Mouse (Mus musculus) limb, embryonic 10.5 days (tissue): ENCODE results near the gene Blm. TPM values are rescaled to one million over a fixed set of nuclear protein-coding genes. Genes with fewer than 3 reads are reported as not detected.
A peak's percentile ranks its signal among the peaks of the same experiment; 100 is the strongest.

Experiments used
- DNase-seq: peaks from one replicate; pipeline ENCODE4 v3.0.0-alpha.2; 2017; ENCODE audit warnings: low spot score
- H3K27ac ChIP-seq: fragments of 300-500 bp; sonication (generic); 2 replicates; pipeline ENCODE4 v1.5.1; 2016; ENCODE audit warnings: mild to moderate bottlenecking
- H3K27me3 ChIP-seq: fragments of 300-500 bp; sonication (generic); 2 replicates; pipeline ENCODE4 v1.6.1; 2016; ENCODE audit warnings: low read depth, mild to moderate bottlenecking; ENCODE audit not compliant: poor library complexity, severe bottlenecking
- H3K36me3 ChIP-seq: fragments of 300-500 bp; sonication (generic); 2 replicates; pipeline ENCODE4 v1.6.1; 2016; ENCODE audit warnings: mild to moderate bottlenecking, moderate library complexity
- H3K4me1 ChIP-seq: fragments of 300-500 bp; sonication (generic); 2 replicates; pipeline ENCODE4 v1.6.1; 2016
- H3K4me3 ChIP-seq: fragments of 300-500 bp; sonication (generic); 2 replicates; pipeline ENCODE4 v1.5.1; 2016; ENCODE audit warnings: mild to moderate bottlenecking, moderate library complexity
- H3K9me3 ChIP-seq: fragments of 300-500 bp; sonication (generic); replicated peaks from 2 replicates; pipeline ENCODE4 v1.6.1; 2016; ENCODE audit warnings: mild to moderate bottlenecking
- WGBS: fragments of 180-500 bp; shearing (Covaris S2); methylation state at CpG from one replicate; pipeline ENCODE4 v1.1.7; 2016; 5-methylcytosine and 5-hydroxymethylcytosine counted together
- polyA plus RNA-seq: library from polyadenylated mRNA; unstranded; fragments of >200 nt; fragmentation: Nextera tagmentation; extraction: Ambion mirVana; gene quantifications from 2 replicates; pipeline ENCODE4 v1.2.1, GENCODE M21; 2016

Gene Blm
- polyA plus RNA-seq, 1 experiment from 2014 or later: 58.2 TPM

GRCm38 (mm10) chr7:80439789-80440488, 95.0 kb downstream of the Blm start:
- peaks cover 64% of the 10 kb centered on the region for H3K4me1 ChIP-seq
- WGBS: 83% methylated on average over 10 of the region's 10 CpGs
- no peak overlapping the region for H3K4me3 ChIP-seq

DNA sequence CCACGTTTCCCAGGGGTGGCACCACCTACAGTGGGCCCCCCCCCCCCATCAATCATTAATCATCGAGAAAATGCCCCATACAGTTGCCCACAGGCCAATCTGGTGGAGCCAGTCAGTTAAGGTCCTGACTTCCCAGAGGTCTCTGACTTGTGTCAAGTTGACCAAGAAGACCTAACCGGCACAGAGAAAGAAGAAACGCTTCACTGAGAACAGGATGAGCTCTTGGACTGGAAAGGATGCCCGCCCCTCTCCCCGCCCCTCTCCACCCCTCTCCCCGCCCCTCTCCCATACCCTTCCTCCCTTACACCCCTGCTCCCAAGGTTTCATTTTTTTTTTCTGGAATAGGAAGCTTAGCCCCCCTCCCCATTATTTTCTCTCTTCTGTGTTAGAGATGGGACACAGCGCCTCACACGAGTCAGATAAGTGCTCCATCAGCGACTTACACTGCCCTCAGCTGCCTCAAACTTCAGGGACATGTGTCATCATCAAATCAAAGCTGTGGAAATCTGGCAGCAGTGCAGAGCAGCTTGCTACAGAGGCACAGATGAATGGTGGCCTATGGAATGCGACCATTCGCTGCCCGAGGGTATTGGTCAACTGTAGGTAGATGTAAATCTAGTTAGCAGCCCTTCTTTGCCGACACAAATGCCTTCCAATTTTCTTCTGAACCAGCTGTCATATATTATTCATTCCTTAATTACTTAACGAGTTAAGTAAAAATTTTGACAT, 95.7 kb downstream of the Blm start:
- Histone ChIP-seq H3K27ac (peak overlapping the region; percentile 54; the same call in 1 of the 2 replicates), H3K4me3 (no peak overlapping the region), H3K9me3 (no peaks in the 10 kb centered on the region), H3K4me1 (peaks cover 57% of the 10 kb centered on the region), H3K36me3 (no peaks in the 10 kb centered on the region), H3K27me3 (no peaks in the 10 kb centered on the region)
- 34% methylated on average over 14 of the region's 15 CpGs for WGBS
- peak; percentile 48 for DNase-seq

More at GRCm38 (mm10) chr7:80439789-80440488, 95.0 kb downstream of the Blm start:
- DNase-seq: no peak
- H3K27me3 ChIP-seq: no peaks in the 10 kb centered on the region
- H3K27ac ChIP-seq: peak overlapping the region; percentile 59
- no peaks in the 10 kb centered on the region for H3K36me3 ChIP-seq
- no peaks in the 10 kb centered on the region for H3K9me3 ChIP-seq

- H3K27ac ChIP-seq: no peak overlapping the region
- no peaks in the 10 kb centered on the region for H3K36me3 ChIP-seq
- H3K4me1 ChIP-seq: peaks cover 35% of the 10 kb centered on the region
- no peaks in the 10 kb centered on the region for H3K9me3 ChIP-seq
- WGBS: 90% methylated on average over 7 of the region's 7 CpGs
- no peak for DNase-seq
- no peaks in the 10 kb centered on the region for H3K27me3 ChIP-seq
- H3K4me3 ChIP-seq: no peak overlapping the region
Observed at GRCm38 (mm10) chr7:80436571-80436970, 98.3 kb downstream of the Blm start.

GRCm38 (mm10) chr7:80435594-80435993, 99.3 kb downstream of the Blm start:
- Histone ChIP-seq H3K27ac (no peak overlapping the region), H3K4me1 (peaks cover 26% of the 10 kb centered on the region), H3K36me3 (no peaks in the 10 kb centered on the region), H3K4me3 (no peak overlapping the region), H3K9me3 (no peaks in the 10 kb centered on the region), H3K27me3 (no peaks in the 10 kb centered on the region)
- WGBS: 84% methylated on average over 3 of the region's 3 CpGs
- DNase-seq: no peak

DNA sequence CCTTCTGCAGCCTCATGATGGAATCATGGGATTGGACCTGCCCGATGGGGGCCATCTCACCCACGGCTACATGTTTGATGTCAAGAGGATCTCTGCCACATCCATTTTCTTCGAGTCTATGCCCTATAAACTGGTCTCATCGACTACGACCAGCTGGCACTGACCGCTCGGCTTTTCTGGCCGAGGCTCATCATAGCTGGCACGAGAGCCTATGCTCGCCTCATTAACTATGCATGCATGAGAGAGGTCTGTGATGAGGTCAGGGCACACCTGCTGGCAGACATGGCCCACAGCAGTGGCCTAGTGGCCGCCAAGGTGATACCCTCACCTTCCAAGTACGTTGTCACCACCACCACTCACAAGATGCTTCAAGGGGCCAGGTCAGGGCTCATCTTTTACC, 105.3 kb downstream of the Blm start:
- no peak for DNase-seq
- WGBS: 94% methylated on average over 12 of the region's 12 CpGs
- H3K4me3 ChIP-seq: no peak overlapping the region

DNA sequence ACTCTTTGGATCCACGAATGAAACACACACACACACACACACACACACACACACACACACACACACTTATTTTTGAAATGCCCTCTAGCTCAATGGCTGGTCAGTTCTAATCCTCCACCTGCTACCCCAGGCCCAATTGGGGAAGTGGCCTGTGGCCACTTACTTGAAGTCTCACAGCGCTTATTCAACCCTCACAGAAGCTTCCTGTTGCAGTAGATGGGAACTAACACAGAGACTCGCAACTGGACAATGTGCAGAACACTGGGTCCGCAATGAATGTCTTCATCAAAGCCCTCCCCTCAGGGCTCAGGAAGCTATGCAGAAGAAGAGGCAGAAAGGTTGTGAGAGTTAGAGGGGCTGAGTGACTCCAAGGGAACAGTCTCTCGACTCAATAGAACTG, 107.2 kb downstream of the Blm start:
- Histone ChIP-seq H3K27me3 (no peaks in the 10 kb centered on the region), H3K4me3 (no peak overlapping the region), H3K36me3 (no peaks in the 10 kb centered on the region), H3K9me3 (no peaks in the 10 kb centered on the region), H3K27ac (no peak overlapping the region), H3K4me1 (peaks cover 6% of the 10 kb centered on the region)
- 85% methylated on average over 5 of the region's 5 CpGs for WGBS
- no peak for DNase-seq

More for the DNA sequence above, 105.3 kb downstream of the Blm start:
- H3K27me3 ChIP-seq: no peaks in the 10 kb centered on the region
- no peaks in the 10 kb centered on the region for H3K36me3 ChIP-seq
- H3K4me1 ChIP-seq: 0 out of 2 replicates have a peak, but pooled peaks cover 5% of the 10 kb centered on the region
- no peak overlapping the region for H3K27ac ChIP-seq
- no peaks in the 10 kb centered on the region for H3K9me3 ChIP-seq

DNA sequence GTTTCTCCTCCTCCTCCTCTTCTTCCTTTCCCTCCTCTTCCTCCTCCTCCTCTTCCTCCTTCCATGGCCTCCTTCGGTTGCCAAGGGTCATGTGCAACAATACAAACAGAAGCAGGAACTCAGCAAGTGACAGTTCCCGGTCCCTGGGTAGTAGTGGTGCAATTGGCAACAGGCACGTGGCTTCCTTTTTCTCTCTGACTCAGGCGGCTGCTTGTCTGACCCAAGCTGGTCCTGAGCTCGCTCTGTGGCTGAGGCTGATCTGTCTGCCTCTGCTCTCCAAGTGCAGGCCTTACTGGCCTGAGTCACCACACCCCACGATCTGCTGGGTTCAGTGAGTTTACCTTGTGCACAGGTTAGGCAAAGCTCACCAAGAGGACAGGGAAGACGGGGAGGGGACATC, 108.6 kb downstream of the Blm start:
- no peak for DNase-seq
- H3K4me1 ChIP-seq: peaks cover 7% of the 10 kb centered on the region
- H3K9me3 ChIP-seq: no peaks in the 10 kb centered on the region
- no peak overlapping the region for H3K4me3 ChIP-seq
- H3K36me3 ChIP-seq: no peaks in the 10 kb centered on the region
- H3K27ac ChIP-seq: no peak overlapping the region
- 80% methylated on average over 7 of the region's 7 CpGs for WGBS
- H3K27me3 ChIP-seq: no peaks in the 10 kb centered on the region

DNA sequence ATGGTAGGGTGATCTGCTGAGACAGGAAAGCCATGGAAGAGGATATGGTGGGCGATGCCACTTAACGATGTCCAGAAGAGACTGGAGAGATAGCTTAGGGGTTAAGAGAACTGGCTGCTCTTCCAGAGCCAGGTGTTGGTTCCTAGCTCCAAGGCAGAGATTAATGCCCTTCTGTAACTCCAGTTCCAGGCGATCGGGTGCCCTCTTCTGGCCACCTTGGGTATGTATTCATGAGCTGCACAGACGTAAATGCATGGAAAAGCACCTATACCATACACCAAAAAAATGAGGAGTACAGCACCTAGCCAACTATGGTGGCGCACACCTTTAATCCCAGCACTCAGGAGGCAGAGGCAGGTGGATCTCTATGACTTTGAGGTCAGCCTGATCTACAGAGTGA, 110.2 kb downstream of the Blm start:
- no peaks in the 10 kb centered on the region for H3K36me3 ChIP-seq
- H3K27ac ChIP-seq: no peak overlapping the region
- peaks cover 7% of the 10 kb centered on the region for H3K4me1 ChIP-seq
- no peaks in the 10 kb centered on the region for H3K27me3 ChIP-seq
- no peak overlapping the region for H3K4me3 ChIP-seq
- no peaks in the 10 kb centered on the region for H3K9me3 ChIP-seq
- WGBS: 78% methylated on average over 6 of the region's 6 CpGs
- no peak for DNase-seq

DNA sequence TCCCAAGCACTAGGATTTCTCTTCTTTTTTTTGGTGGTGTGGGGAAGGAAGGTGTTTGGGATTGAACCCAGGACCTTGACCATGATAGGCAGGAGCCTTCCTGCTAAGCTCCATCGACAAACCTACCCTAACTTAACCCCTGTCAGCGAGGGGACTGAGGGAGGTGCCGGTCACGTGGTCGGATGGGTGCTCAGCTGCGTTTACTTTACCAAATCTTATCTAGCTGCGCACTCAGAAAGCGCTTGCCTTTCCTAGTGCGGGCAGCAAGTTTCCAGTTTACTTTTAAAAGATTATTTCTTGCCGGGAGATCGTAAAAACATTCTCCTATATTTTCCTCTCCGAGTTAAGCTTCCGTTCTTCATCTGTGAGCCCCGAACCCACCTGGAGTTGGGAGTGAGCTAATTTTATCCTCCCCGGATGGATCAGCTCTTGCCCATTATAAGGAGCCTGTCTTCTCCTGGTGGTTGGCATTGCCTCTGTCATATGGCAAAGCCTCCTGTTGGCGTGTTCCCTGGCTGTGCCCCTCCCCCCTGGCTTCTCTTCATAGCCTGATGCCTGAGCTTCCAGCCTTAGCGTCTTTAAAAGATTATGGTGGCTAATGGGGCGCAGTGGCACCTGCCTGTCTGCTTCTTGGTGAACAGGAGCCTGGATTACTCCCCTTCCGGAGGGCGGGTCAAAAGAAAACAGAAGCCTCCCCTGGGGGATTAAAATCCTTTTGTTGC, 112.0 kb downstream of the Blm start:
- Histone ChIP-seq H3K9me3 (no peaks in the 10 kb centered on the region), H3K27ac (no peak overlapping the region), H3K27me3 (no peaks in the 10 kb centered on the region), H3K4me1 (peaks cover 7% of the 10 kb centered on the region), H3K4me3 (0 out of 2 replicates have a peak overlapping the region, but pooled peaks have one; percentile 14), H3K36me3 (no peaks in the 10 kb centered on the region)
- DNase-seq: no peak
- WGBS: 31% methylated on average over 20 of the region's 20 CpGs

GRCm38 (mm10) chr7:80421576-80421975, 113.3 kb downstream of the Blm start:
- no peaks in the 10 kb centered on the region for H3K27me3 ChIP-seq
- DNase-seq: no peak
- peaks cover 7% of the 10 kb centered on the region for H3K4me1 ChIP-seq
- 94% methylated on average over 6 of the region's 6 CpGs for WGBS
- no peak overlapping the region for H3K4me3 ChIP-seq
- no peaks in the 10 kb centered on the region for H3K36me3 ChIP-seq
- H3K9me3 ChIP-seq: no peaks in the 10 kb centered on the region
- no peak overlapping the region for H3K27ac ChIP-seq

DNA sequence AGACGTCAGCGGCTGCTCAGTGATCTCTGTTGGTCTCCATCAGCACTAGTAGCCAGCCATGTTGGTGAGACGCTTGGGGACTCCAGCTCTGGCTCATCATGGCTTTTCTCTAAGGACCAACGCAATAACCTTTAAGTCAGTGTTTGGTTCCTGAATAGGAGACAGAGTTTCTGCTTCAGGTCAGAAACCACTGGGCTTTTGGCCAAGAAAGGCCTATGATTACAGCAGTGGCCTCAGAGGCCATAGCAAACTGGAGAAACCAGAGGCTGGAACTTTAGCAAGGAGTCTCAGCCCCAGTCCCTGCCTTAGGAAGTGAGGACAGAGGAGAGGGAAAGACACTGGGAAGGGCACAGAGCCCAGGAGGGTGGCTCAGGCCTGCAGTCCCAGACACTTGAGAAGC, 114.3 kb downstream of the Blm start:
- Histone ChIP-seq H3K9me3 (no peaks in the 10 kb centered on the region), H3K27ac (no peak overlapping the region), H3K4me3 (no peak overlapping the region), H3K36me3 (no peaks in the 10 kb centered on the region), H3K27me3 (no peaks in the 10 kb centered on the region), H3K4me1 (peaks cover 7% of the 10 kb centered on the region)
- no peak for DNase-seq
- 93% methylated on average over 4 of the region's 4 CpGs for WGBS

DNA sequence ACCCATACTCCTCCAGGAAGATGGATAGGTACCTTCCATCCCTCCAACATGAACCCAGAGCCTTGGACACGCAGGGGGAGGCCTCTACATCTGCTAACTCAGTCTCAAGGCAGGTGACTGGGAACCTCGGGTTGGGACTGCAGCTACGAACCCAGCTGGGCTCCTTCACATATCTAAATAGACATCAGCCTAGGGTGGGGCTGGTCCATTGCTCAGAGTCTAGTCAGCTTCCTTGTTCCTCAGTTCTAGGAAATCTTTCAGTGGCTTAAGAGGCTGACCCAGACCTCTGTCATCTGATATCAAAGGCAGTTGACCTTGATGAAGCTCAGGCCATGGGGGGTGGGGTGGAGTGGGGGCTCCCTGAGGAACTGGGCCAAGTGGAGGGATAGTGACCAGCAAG, 115.6 kb downstream of the Blm start:
- no peak overlapping the region for H3K27ac ChIP-seq
- DNase-seq: no peak
- H3K4me1 ChIP-seq: peaks cover 7% of the 10 kb centered on the region
- no peaks in the 10 kb centered on the region for H3K27me3 ChIP-seq
- no peak overlapping the region for H3K4me3 ChIP-seq
- no peaks in the 10 kb centered on the region for H3K36me3 ChIP-seq
- 70% methylated on average over 3 of the region's 3 CpGs for WGBS
- H3K9me3 ChIP-seq: no peaks in the 10 kb centered on the region

- Histone ChIP-seq H3K4me3 (no peak overlapping the region), H3K27me3 (no peaks in the 10 kb centered on the region), H3K36me3 (no peaks in the 10 kb centered on the region), H3K4me1 (peaks cover 7% of the 10 kb centered on the region), H3K27ac (no peak overlapping the region), H3K9me3 (no peaks in the 10 kb centered on the region)
- WGBS: 84% methylated on average over 3 of the region's 3 CpGs
- no peak for DNase-seq
Observed at GRCm38 (mm10) chr7:80418036-80418435, 116.9 kb downstream of the Blm start.
